Mouse (Mus musculus): Measurements from ENCODE around the gene Nkx2-5. TPM values are rescaled to one million over a fixed set of nuclear protein-coding genes. Genes with fewer than 3 reads are reported as not detected.

Gene Nkx2-5
- not detected for polyA plus RNA-seq (2014; fragmentation: Illumina TruSeq; extraction: RNeasy Lipid Tissue Mini Kit (QIAGEN cat#74804); ENCODE audit: low read depth, low replicate concordance)

DNA sequence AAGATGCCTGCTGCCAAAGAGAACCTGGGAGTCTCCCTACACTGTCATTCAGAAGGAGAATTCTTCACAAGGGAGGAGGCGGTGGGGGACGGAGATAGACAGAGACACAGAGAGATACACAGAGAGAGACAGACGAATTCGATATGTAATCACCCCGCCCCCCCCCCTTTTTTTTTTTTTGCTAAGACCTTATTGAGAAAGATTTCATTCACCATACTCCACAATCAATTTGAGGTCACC, at the start of gene Nkx2-5:
Gene Nkx2-5, minus strand, starts transcription at position 101 of the 240 bp plus-strand sequence.

Other genes with a start within 250 kb of the Nkx2-5 start
- 277 TPM for gene Atp6v0e, start 181.8 kb downstream of the Nkx2-5 start, polyA plus RNA-seq (2014; fragmentation: Illumina TruSeq; extraction: RNeasy Lipid Tissue Mini Kit (QIAGEN cat#74804); ENCODE audit: low read depth, low replicate concordance)
- gene Crebrf, start 129.4 kb downstream of the Nkx2-5 start, polyA plus RNA-seq (2014; fragmentation: Illumina TruSeq; extraction: RNeasy Lipid Tissue Mini Kit (QIAGEN cat#74804); ENCODE audit: low read depth, low replicate concordance) = 19.7 TPM
- 29.3 TPM for gene Bnip1, start 63.9 kb downstream of the Nkx2-5 start, polyA plus RNA-seq (2014; fragmentation: Illumina TruSeq; extraction: RNeasy Lipid Tissue Mini Kit (QIAGEN cat#74804); ENCODE audit: low read depth, low replicate concordance)
- 3.3 TPM for gene Kifc5b, start 72.1 kb upstream of the Nkx2-5 start, polyA plus RNA-seq (2014; fragmentation: Illumina TruSeq; extraction: RNeasy Lipid Tissue Mini Kit (QIAGEN cat#74804); ENCODE audit: low read depth, low replicate concordance)
- gene Phf1, start 88.0 kb upstream of the Nkx2-5 start, polyA plus RNA-seq (2014; fragmentation: Illumina TruSeq; extraction: RNeasy Lipid Tissue Mini Kit (QIAGEN cat#74804); ENCODE audit: low read depth, low replicate concordance) = 39.7 TPM
- gene Cuta, start 94.6 kb upstream of the Nkx2-5 start, polyA plus RNA-seq (2014; fragmentation: Illumina TruSeq; extraction: RNeasy Lipid Tissue Mini Kit (QIAGEN cat#74804); ENCODE audit: low read depth, low replicate concordance) = 95.4 TPM
- 13.6 TPM for gene Syngap1, start 96.2 kb upstream of the Nkx2-5 start, polyA plus RNA-seq (2014; fragmentation: Illumina TruSeq; extraction: RNeasy Lipid Tissue Mini Kit (QIAGEN cat#74804); ENCODE audit: low read depth, low replicate concordance)
- 5.4 TPM for gene Zbtb9, start 128.2 kb upstream of the Nkx2-5 start, polyA plus RNA-seq (2014; fragmentation: Illumina TruSeq; extraction: RNeasy Lipid Tissue Mini Kit (QIAGEN cat#74804); ENCODE audit: low read depth, low replicate concordance)
- 19.8 TPM for gene Bak1, start 184.0 kb upstream of the Nkx2-5 start, polyA plus RNA-seq (2014; fragmentation: Illumina TruSeq; extraction: RNeasy Lipid Tissue Mini Kit (QIAGEN cat#74804); ENCODE audit: low read depth, low replicate concordance)
- gene Itpr3, start 212.3 kb upstream of the Nkx2-5 start, polyA plus RNA-seq (2014; fragmentation: Illumina TruSeq; extraction: RNeasy Lipid Tissue Mini Kit (QIAGEN cat#74804); ENCODE audit: low read depth, low replicate concordance) = 8.3 TPM

Measured in adipose tissue, adult 10 weeks (tissue).